In the genomic region with DNA sequence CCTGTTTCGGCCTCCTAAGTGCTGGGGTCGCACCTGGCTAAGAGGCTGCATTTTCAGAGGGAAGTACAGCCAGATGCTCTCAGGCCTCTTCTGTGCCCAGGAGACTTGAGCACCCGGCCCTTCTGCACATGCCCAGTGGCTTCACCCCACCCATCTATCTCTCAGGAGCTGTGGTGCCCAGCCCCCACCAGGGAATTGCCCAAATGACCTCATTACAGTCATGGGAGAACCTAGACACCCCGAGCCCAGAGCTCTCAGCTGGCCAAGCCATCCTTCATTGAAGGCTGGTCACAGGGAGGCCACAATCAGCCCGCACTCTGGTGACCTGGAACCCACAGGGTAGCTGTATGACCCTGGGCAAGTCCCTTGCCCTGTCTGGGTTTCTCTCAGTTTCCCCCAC, we compare ENCODE assay signal across 11 mouse cellular contexts. TPM values are rescaled to one million over a fixed set of nuclear protein-coding genes. Genes with fewer than 3 reads are reported as not detected.
DNase-seq lines count a peak whose midpoint lies in the region; ATAC-seq and TF ChIP-seq lines count a peak whose summit lies in the region.
"Had no signal": no experiment of that assay in that cellular context is flagged by ENCODE, and none has a peak within 500 bp of the region (broad histone marks: within the 10 kb centered on the region; RNA-seq: fewer than 3 reads in every experiment).

No protein-coding gene starts in this region.

- H3K79me2 ChIP-seq in liver, adult 2 months (ENCODE audit: control insufficient read depth, insufficient read depth, low read length), result peaks cover 10% of the 10 kb centered on the region; the same call in 1 of the 2 replicates

- no peaks in the 10 kb centered on the region for H3K9me3 ChIP-seq in intestine, embryonic 15.5 days
- H3K9me3 ChIP-seq: hindbrain, embryonic 15.5 days had no signal

- TF ChIP-seq POLR2A in liver, adult 2 months (IDR thresholded peaks at IDR 0.05; ENCODE audit: extremely low read depth, insufficient read depth, low read length), result no peak

- no peaks in the 10 kb centered on the region; the same call in 1 of the 2 replicates for H3K4me1 ChIP-seq in liver, adult 2 months (ENCODE audit: control insufficient read depth, insufficient read depth, low read length)
- H3K4me1 ChIP-seq in intestine, embryonic 15.5 days (replicated peaks), result peaks cover 64% of the 10 kb centered on the region

- no peak for TF ChIP-seq CTCF in gastrocnemius, adult 2 months (IDR thresholded peaks at IDR 0.05)
- TF ChIP-seq CTCF in liver, adult 2 months (IDR thresholded peaks at IDR 0.05; ENCODE audit: low read depth, low read length), result no peak

- peak overlapping the region; percentile 77 for H3K27ac ChIP-seq in gastrocnemius, adult 2 months
- no peak overlapping the region for H3K27ac ChIP-seq in liver, adult 2 months (replicated peaks; ENCODE audit: insufficient read depth, low read depth, low read length)
- no peak overlapping the region for H3K27ac ChIP-seq in intestine, embryonic 15.5 days
- H3K27ac ChIP-seq: hindbrain, embryonic 15.5 days had no signal

- intact Hi-C loops in gastrocnemius, adult 2 months (cut with DNase I), result no loop called here
- intact Hi-C loops in gastrocnemius, postnatal 36 days (cut with DNase I), result no loop called here

- 64% methylated on average over 5 of the region's 5 CpGs for WGBS in liver, adult 2 months
- WGBS in intestine, embryonic 15.5 days, result 72% methylated on average over 5 of the region's 5 CpGs

- H3K4me3 ChIP-seq in gastrocnemius, adult 2 months, result peak overlapping the region; percentile 81
- peak overlapping the region; percentile 2; the same call in 1 of the 2 replicates for H3K4me3 ChIP-seq in liver, adult 2 months (ENCODE audit: insufficient read depth, low read depth, low read length)
- no peak overlapping the region for H3K4me3 ChIP-seq in intestine, embryonic 15.5 days (replicated peaks)
- H3K4me3 ChIP-seq: hindbrain, embryonic 15.5 days had no signal

- peak overlapping the region; percentile 33; the same call in 1 of the 2 replicates for H3K4me2 ChIP-seq in intestine, embryonic 15.5 days (replicated peaks)
- H3K4me2 ChIP-seq: hindbrain, embryonic 15.5 days had no signal

- H3K27me3 ChIP-seq in liver, adult 2 months (ENCODE audit: control insufficient read depth, insufficient read depth, low read length), result peaks cover 5% of the 10 kb centered on the region; the same call in 1 of the 2 replicates
- H3K27me3 ChIP-seq in intestine, embryonic 15.5 days (replicated peaks), result peaks cover 29% of the 10 kb centered on the region

- no peak for ATAC-seq in intestine, embryonic 15.5 days
- ATAC-seq: midbrain, embryonic 16.5 days had no signal

- DNase-seq in gastrocnemius, adult 2 months, result no peak
- no peak for DNase-seq in gastrocnemius, postnatal 36 days
- DNase-seq in liver, adult 2 months (ENCODE audit: extremely low read depth, low read depth, low spot score), result no peak
- no peak for DNase-seq in liver
- peak; percentile 56 for DNase-seq in MN1 (ENCODE audit: low spot score)
- DNase-seq in layer of hippocampus, adult 8-10 months (ENCODE audit: low spot score in 2 of 2), result no peak
- no peak for DNase-seq in cerebellum, adult 8-10 months

- H3K36me3 ChIP-seq in liver, adult 2 months (ENCODE audit: control insufficient read depth, insufficient read depth, low read length), result no peaks in the 10 kb centered on the region
- H3K36me3 ChIP-seq in intestine, embryonic 15.5 days, result no peaks in the 10 kb centered on the region
- H3K36me3 ChIP-seq: hindbrain, embryonic 15.5 days had no signal

- peak overlapping the region; percentile 33; the same call in 1 of the 2 replicates for H3K9ac ChIP-seq in liver, adult 2 months (ENCODE audit: low read depth, low read length)
- no peak overlapping the region for H3K9ac ChIP-seq in intestine, embryonic 15.5 days
- H3K9ac ChIP-seq: hindbrain, embryonic 15.5 days had no signal

RNA-seq across cellular contexts. Expression of a gene that starts 5.8 kb away (rescaled TPM):
- 10 to 100 TPM; 14.7 to 26.7 TPM for total RNA-seq in gastrocnemius, adult 2 months (2021)
- total RNA-seq in gastrocnemius, postnatal 36 days (2021), result 10 to 100 TPM; 19.0 to 21.8 TPM
- total RNA-seq in liver, adult 2 months (2014; rRNA removed), result 12.4 and 17.4 TPM in 2 replicates
- polyA plus RNA-seq in liver, adult 2 months (2012; rRNA removed), result 12.1 and 18.4 TPM in 2 replicates
- 26.6 and 28.9 TPM in 2 replicates for polyA plus RNA-seq in intestine, embryonic 15.5 days (2015; fragmentation: Nextera tagmentation; extraction: Ambion mirVana)
- total RNA-seq in layer of hippocampus, adult 8-10 months (2022), result 10 to 100 TPM; 17.9 to 35.6 (median 31.1) TPM

RNA-seq across cellular contexts. Expression of a gene that starts 44.3 kb away (rescaled TPM):
- total RNA-seq in gastrocnemius, adult 2 months (2021), result not detected
- not detected for total RNA-seq in gastrocnemius, postnatal 36 days (2021)
- not detected in 2 replicates for total RNA-seq in liver, adult 2 months (2014; rRNA removed)
- polyA plus RNA-seq in liver, adult 2 months (2012; rRNA removed), result not detected in 2 replicates
- not detected in 2 replicates for polyA plus RNA-seq in intestine, embryonic 15.5 days (2015; fragmentation: Nextera tagmentation; extraction: Ambion mirVana)
- total RNA-seq in layer of hippocampus, adult 8-10 months (2022), result not detected
- total RNA-seq: left cerebral cortex, postnatal 36 days had no signal
- polyA plus RNA-seq: hindbrain, embryonic 15.5 days; midbrain, embryonic 16.5 days had no signal

RNA-seq across cellular contexts. Expression of a gene that starts 57.5 kb away (rescaled TPM):
- total RNA-seq in gastrocnemius, adult 2 months (2021), result under 1 TPM in 1 of 2 experiments, not detected in 1; 0.06 TPM
- total RNA-seq in gastrocnemius, postnatal 36 days (2021), result not detected
- total RNA-seq in liver, adult 2 months (2014; rRNA removed), result not detected in 2 replicates
- polyA plus RNA-seq in liver, adult 2 months (2012; rRNA removed), result 0.04 TPM in 1 of 2 replicates, not detected in the other
- 0.05 TPM in 1 of 2 replicates, not detected in the other for polyA plus RNA-seq in intestine, embryonic 15.5 days (2015; fragmentation: Nextera tagmentation; extraction: Ambion mirVana)
- total RNA-seq in layer of hippocampus, adult 8-10 months (2022), result 1 to 10 TPM in 1 of 4 experiments, under 1 TPM in 3; 0.45 to 1.7 (median 0.72) TPM
